Mouse (Mus musculus) cerebral cortex, adult 2 months (tissue): ENCODE results near the gene Lgi1.

ENCODE experiments used
- WGBS: fragments of 180-500 bp; shearing (Covaris S2); methylation state at CpG from one replicate; pipeline ENCODE4 v1.1.7; 2018; 5-methylcytosine and 5-hydroxymethylcytosine counted together

The Lgi1 gene

GRCm38 (mm10) chr19:38263829-38264504 lies 369 bp upstream of the Lgi1 start:
- 7% methylated on average over 14 of the region's 14 CpGs for WGBS

GRCm38 (mm10) chr19:38265767-38266166 lies 1.4 kb downstream of the Lgi1 start:
- WGBS: 36% methylated on average over 5 of the region's 5 CpGs

GRCm38 (mm10) chr19:38267469-38267868 lies 3.1 kb downstream of the Lgi1 start:
- 53% methylated on average over 5 of the region's 5 CpGs for WGBS

GRCm38 (mm10) chr19:38271071-38271470 lies 6.7 kb downstream of the Lgi1 start:
- WGBS: 60% methylated on average over 6 of the region's 6 CpGs

DNA sequence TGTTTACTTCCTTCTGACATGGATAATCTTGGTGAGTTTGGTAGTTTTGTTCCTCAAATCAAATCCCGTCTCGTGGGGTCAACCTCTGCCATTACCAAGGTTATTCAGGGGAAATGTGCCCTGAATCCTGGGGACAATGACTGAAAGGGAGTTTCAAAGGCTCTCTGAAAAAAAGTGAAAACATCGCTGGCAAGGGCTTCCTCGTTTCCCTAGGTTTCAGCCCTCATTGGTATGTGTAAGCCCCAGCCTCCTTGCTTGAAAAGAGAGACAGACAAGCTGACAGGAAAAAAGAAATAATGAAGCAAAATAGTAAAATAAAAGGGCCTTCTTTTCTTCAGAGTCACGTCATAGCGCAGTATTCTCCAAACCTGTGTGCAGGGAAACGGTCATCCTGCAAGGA lies 9.5 kb downstream of the Lgi1 start:
- 70% methylated on average over 7 of the region's 7 CpGs for WGBS

DNA sequence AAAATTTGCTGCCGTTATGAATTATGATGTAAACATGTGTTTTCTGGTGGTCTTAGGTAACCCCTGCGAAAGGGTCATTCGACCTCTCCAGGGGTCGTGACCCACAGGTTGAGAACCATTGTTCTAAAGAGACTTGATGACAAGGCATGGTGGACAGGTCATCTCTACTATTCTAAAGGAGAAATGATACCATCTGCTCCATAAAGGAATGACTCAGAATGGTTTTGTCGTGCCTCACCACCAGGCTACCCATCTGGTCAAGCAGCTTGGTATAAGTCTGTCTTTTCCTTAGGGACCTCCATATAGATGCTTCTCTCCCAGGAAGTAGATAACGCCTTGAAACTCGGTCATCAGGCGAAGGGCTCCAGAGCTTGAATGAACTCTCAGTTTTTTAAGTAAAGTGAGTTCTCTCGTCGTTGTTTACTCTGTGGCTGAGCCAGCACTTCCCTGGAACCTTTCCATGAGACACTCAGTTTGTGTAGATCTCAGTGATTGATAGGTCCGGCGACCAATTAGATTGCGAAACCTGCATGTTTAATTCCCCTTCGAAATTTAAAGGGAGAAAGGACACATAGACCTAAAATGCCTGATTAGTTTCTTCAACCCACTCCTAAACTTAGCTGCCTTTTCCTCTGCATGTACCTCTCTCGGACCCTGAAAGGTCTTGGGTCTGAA lies 10.5 kb downstream of the Lgi1 start:
- WGBS: 61% methylated on average over 15 of the region's 15 CpGs

DNA sequence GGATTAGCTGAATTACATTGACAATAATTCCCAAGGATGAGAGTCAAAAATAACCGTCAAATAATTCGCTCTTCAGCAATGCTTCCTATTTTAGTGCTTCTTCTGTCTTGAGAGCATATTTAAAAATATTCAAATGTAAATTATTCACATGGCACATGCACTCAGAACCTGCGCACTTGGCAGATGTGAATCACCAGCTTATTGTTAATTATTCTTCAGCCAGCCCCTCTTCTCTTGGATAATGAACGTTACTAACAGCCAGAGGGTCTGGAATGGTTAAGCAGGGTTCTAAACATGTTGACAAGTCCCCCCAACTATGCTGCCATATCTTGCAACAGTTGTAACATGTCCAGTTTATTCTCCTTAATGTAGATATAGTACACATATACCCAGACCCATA lies 11.9 kb downstream of the Lgi1 start:
- 44% methylated on average over 4 of the region's 4 CpGs for WGBS

DNA sequence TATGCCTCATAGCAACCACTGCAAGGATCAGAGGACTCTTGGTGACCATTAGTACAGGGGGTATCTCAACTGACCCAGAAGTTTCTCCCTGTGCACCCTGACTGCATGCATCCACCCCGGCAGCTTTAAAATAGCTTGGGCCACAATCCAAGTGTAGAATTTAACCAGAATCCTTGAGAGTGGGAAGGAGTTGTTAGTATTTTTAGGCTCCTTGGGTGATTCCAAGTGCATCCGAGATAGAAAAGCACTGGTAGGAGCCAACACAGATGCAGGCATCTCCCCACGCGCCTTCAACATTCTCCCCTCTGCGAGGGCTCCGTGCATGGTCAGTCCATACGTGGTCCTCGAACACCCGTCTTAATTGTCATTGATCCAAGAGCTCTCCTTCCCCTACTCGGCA lies 15.9 kb downstream of the Lgi1 start:
- 54% methylated on average over 10 of the region's 10 CpGs for WGBS

- 67% methylated on average over 2 of the region's 2 CpGs for WGBS
Measured at GRCm38 (mm10) chr19:38282407-38282806, 18.1 kb downstream of the Lgi1 start.

GRCm38 (mm10) chr19:38288556-38288955 lies 24.2 kb downstream of the Lgi1 start:
- 74% methylated on average over 6 of the region's 6 CpGs for WGBS

- 42% methylated on average over 6 of the region's 6 CpGs for WGBS
Measured at GRCm38 (mm10) chr19:38291432-38291831, 27.1 kb downstream of the Lgi1 start.

GRCm38 (mm10) chr19:38298018-38298626 lies 33.8 kb downstream of the Lgi1 start:
- 52% methylated on average over 3 of the region's 3 CpGs for WGBS

DNA sequence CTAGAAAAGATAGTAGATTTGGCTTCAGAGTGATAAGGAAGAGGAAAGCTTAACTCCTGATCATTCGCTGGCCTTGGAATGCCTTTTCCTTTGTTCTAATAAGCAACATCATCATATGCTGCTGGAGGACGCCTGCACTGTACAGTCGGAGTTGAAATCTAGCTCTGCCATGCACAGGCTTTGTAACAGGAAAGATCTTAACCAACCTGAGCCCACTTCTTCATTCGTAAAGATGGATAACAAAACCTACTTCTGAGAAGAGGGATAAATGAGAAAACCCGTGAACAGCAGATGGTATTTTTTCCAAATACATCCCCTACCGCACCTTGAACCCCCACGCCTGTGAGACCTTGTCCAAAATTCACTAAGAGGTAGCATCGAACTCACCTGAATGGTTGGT lies 43.8 kb downstream of the Lgi1 start:
- 94% methylated on average over 8 of the region's 8 CpGs for WGBS

GRCm38 (mm10) chr19:38315099-38315498 lies 50.8 kb downstream of the Lgi1 start:
- WGBS: 52% methylated on average over 7 of the region's 7 CpGs

DNA sequence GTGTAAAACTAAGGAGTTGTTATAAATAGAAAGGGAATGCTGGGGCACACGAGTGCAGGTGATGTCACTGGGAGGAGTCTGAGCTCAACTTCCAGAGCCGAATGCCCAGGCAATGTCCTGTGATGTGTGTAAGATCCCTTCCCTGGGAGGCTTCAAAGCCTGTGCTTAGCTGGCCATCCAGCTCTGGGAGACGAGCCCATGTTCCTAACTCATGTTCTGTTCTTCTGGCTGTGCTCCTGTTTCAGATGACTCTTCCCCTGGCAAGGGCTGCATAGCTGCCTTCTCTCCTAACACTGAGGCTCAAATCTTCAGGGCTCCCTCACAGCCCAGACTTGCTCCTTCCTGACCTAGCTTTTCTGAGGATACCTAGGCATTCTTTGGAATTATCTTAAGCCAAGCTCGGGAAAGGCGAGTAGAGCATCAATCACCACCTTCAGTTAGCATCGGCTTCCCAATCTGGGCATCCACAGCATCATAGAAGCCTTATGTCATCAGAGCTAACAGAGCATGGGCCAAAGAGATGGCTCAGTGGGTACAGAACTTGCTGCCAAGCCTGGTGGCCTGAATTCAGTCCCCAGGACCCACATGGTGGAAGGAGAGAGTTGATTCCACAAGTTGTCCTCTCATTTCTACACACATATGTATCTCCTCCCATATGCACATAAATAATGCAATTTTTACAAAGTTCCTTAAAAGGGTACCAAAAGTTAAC lies 52.4 kb downstream of the Lgi1 start:
- 69% methylated on average over 6 of the region's 6 CpGs for WGBS

GRCm38 (mm10) chr19:38318308-38318707 lies 54.0 kb downstream of the Lgi1 start:
- 85% methylated on average over 4 of the region's 4 CpGs for WGBS

- 69% methylated on average over 4 of the region's 4 CpGs for WGBS
Measured at GRCm38 (mm10) chr19:38319168-38319567, 54.8 kb downstream of the Lgi1 start.

- WGBS: 86% methylated on average over 5 of the region's 5 CpGs
Measured at GRCm38 (mm10) chr19:38320651-38321188, 56.4 kb downstream of the Lgi1 start.

DNA sequence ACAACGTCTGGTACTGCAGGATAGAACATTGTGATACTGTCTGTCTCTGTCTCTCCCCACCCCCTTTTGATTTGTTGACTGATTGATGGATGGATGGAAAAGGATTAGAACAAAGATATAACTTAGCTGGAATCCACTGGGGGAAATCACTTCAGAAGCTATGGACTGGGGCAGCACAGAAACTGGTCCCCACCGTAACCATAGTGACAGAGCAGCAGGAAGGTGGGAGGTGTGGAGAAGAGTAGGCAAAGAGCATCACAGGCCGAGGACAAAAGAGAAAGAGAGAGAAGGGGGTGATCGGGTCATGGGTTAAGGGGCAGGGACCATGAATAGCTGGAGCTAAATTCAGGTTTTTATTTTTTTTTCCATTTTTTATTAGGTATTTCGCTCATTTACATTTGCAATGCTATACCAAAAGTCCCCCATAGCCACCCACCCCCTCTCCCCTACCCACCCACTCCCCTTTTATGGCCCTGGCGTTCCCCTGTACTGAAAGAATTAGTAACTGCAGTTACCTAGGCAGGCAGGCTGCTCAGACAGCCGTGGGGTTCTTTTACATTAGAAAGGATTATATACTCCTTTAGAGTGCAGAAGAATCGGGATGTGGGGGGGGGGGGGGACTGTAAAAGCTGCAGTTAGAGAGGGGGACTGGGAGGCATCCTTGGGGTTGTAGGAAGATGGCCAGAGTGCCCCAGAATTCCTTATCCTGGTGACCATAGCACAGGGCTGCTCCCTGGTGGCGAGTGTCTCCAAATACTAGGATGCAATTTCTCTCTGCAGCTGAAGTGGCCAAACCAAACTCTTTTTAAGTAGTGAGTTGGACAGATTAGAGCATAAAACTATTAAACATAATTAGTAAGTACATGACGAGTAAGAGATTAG lies 60.1 kb downstream of the Lgi1 start:
- WGBS: 20% methylated on average over 10 of the region's 10 CpGs

DNA sequence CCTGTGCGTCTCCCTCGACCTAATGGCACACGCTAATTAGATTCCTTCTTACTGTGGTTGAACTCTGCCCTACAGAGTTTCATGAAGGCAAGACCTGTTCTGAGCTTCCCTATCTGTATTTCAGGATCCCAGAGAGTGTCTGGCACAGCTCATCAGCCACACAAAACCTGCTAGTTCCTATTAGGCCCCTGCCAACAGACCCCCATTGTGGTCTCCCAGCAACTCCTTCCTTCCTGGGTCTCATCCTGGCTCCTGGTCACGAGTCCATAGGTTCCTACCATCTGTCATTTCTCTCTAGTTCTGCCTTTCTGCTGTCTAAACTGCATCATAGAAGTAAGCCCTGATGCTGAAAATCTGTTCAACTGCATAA lies 60.7 kb downstream of the Lgi1 start:
- WGBS: 48% methylated on average over 4 of the region's 4 CpGs

- WGBS: 89% methylated on average over 7 of the region's 7 CpGs
Measured at GRCm38 (mm10) chr19:38325854-38326253, 61.5 kb downstream of the Lgi1 start.
